Mouse (Mus musculus): ENCODE measurements around the gene Clmn. TPM values are rescaled to one million over a fixed set of nuclear protein-coding genes. Genes with fewer than 3 reads are reported as not detected.

Gene Clmn
- polyA plus RNA-seq, 1 experiment from 2014 or later, result 5.5 TPM

- H3K27ac ChIP-seq (replicated peaks), result no peak overlapping the region
- DNase-seq (ENCODE audit: low spot score), result no peak
- H3K4me2 ChIP-seq (replicated peaks; ENCODE audit: low read depth), result no peak overlapping the region
- 75% methylated on average over 7 of the region's 7 CpGs for WGBS
- no peak overlapping the region for H3K9ac ChIP-seq (ENCODE audit: low read length)
- ATAC-seq (ENCODE audit: low FRiP score, low TSS enrichment), result no peak
- no peak for TF ChIP-seq EP300 (optimal IDR thresholded peaks at IDR 0.05)
- no peak for TF ChIP-seq CTCF (IDR thresholded peaks at IDR 0.05; ENCODE audit: low read depth)
- H3K36me3 ChIP-seq (ENCODE audit: control insufficient read depth, insufficient read depth, low read length), result no peaks in the 10 kb centered on the region
- H3K4me3 ChIP-seq (ENCODE audit: low read depth, low read length), result no peak overlapping the region
- no peaks in the 10 kb centered on the region for H3K27me3 ChIP-seq (ENCODE audit: control insufficient read depth, insufficient read depth, low read length)
- no peaks in the 10 kb centered on the region for H3K4me1 ChIP-seq (replicated peaks; ENCODE audit: control insufficient read depth, insufficient read depth)
- no peaks in the 10 kb centered on the region for H3K9me3 ChIP-seq (ENCODE audit: control insufficient read depth, low read length)
These were observed 21.2 kb upstream of the Clmn start for GRCm38 (mm10) chr12:104886104-104886503.

- ATAC-seq (ENCODE audit: low FRiP score, low TSS enrichment) (peak; percentile 88), DNase-seq (ENCODE audit: low spot score) (peak; percentile 73)
- no peak overlapping the region for H3K4me2 ChIP-seq (replicated peaks; ENCODE audit: low read depth)
- H3K27me3 ChIP-seq (ENCODE audit: control insufficient read depth, insufficient read depth, low read length), result no peaks in the 10 kb centered on the region
- H3K4me1 ChIP-seq (replicated peaks; ENCODE audit: control insufficient read depth, insufficient read depth), result no peaks in the 10 kb centered on the region
- TF ChIP-seq EP300 (optimal IDR thresholded peaks at IDR 0.05) (no peak), CTCF (IDR thresholded peaks at IDR 0.05; ENCODE audit: low read depth) (no peak)
- no peak overlapping the region for H3K9ac ChIP-seq (ENCODE audit: low read length)
- 44% methylated on average over 5 of the region's 5 CpGs for WGBS
- no peaks in the 10 kb centered on the region for H3K36me3 ChIP-seq (ENCODE audit: control insufficient read depth, insufficient read depth, low read length)
- H3K9me3 ChIP-seq (ENCODE audit: control insufficient read depth, low read length), result no peaks in the 10 kb centered on the region
- peak overlapping the region; percentile 84 for H3K27ac ChIP-seq (replicated peaks)
- no peak overlapping the region for H3K4me3 ChIP-seq (ENCODE audit: low read depth, low read length)
These were observed 17.7 kb upstream of the Clmn start for GRCm38 (mm10) chr12:104882533-104882932.

- no peak overlapping the region for H3K4me2 ChIP-seq (replicated peaks; ENCODE audit: low read depth)
- H3K27ac ChIP-seq (replicated peaks), result peak overlapping the region; percentile 84
- H3K36me3 ChIP-seq (ENCODE audit: control insufficient read depth, insufficient read depth, low read length), result no peaks in the 10 kb centered on the region
- WGBS, result 44% methylated on average over 2 of the region's 2 CpGs
- DNase-seq (ENCODE audit: low spot score), result peak; percentile 72
- peak; percentile 90 for ATAC-seq (ENCODE audit: low FRiP score, low TSS enrichment)
- TF ChIP-seq CTCF (IDR thresholded peaks at IDR 0.05; ENCODE audit: low read depth) (no peak), EP300 (optimal IDR thresholded peaks at IDR 0.05) (no peak)
- H3K9me3 ChIP-seq (ENCODE audit: control insufficient read depth, low read length), result no peaks in the 10 kb centered on the region
- no peak overlapping the region for H3K9ac ChIP-seq (ENCODE audit: low read length)
- H3K4me3 ChIP-seq (ENCODE audit: low read depth, low read length), result no peak overlapping the region
- no peaks in the 10 kb centered on the region for H3K4me1 ChIP-seq (replicated peaks; ENCODE audit: control insufficient read depth, insufficient read depth)
- H3K27me3 ChIP-seq (ENCODE audit: control insufficient read depth, insufficient read depth, low read length), result no peaks in the 10 kb centered on the region
These were observed 17.2 kb upstream of the Clmn start for GRCm38 (mm10) chr12:104882061-104882460.

GRCm38 (mm10) chr12:104881518-104882060 is 16.7 kb upstream of the Clmn start:
- Histone ChIP-seq H3K27me3 (ENCODE audit: control insufficient read depth, insufficient read depth, low read length) (no peaks in the 10 kb centered on the region), H3K27ac (replicated peaks) (peak overlapping the region; percentile 84), H3K4me2 (replicated peaks; ENCODE audit: low read depth) (no peak overlapping the region), H3K36me3 (ENCODE audit: control insufficient read depth, insufficient read depth, low read length) (no peaks in the 10 kb centered on the region), H3K9me3 (ENCODE audit: control insufficient read depth, low read length) (no peaks in the 10 kb centered on the region), H3K9ac (ENCODE audit: low read length) (no peak overlapping the region), H3K4me1 (replicated peaks; ENCODE audit: control insufficient read depth, insufficient read depth) (no peaks in the 10 kb centered on the region), H3K4me3 (ENCODE audit: low read depth, low read length) (no peak overlapping the region)
- no peak for TF ChIP-seq CTCF (IDR thresholded peaks at IDR 0.05; ENCODE audit: low read depth)
- no peak for TF ChIP-seq EP300 (optimal IDR thresholded peaks at IDR 0.05)
- DNase-seq (ENCODE audit: low spot score) (peak; percentile 78), ATAC-seq (ENCODE audit: low FRiP score, low TSS enrichment) (peak; percentile 93)
- 49% methylated on average over 4 of the region's 4 CpGs for WGBS

GRCm38 (mm10) chr12:104880367-104880766 is 15.5 kb upstream of the Clmn start:
- 78% methylated on average over 12 of the region's 12 CpGs for WGBS
- Histone ChIP-seq H3K4me2 (replicated peaks; ENCODE audit: low read depth) (no peak overlapping the region), H3K27me3 (ENCODE audit: control insufficient read depth, insufficient read depth, low read length) (no peaks in the 10 kb centered on the region), H3K27ac (replicated peaks) (no peak overlapping the region), H3K36me3 (ENCODE audit: control insufficient read depth, insufficient read depth, low read length) (no peaks in the 10 kb centered on the region), H3K9ac (ENCODE audit: low read length) (no peak overlapping the region), H3K9me3 (ENCODE audit: control insufficient read depth, low read length) (no peaks in the 10 kb centered on the region), H3K4me3 (ENCODE audit: low read depth, low read length) (no peak overlapping the region), H3K4me1 (replicated peaks; ENCODE audit: control insufficient read depth, insufficient read depth) (no peaks in the 10 kb centered on the region)
- TF ChIP-seq CTCF (IDR thresholded peaks at IDR 0.05; ENCODE audit: low read depth) (no peak), EP300 (optimal IDR thresholded peaks at IDR 0.05) (no peak)
- ATAC-seq (ENCODE audit: low FRiP score, low TSS enrichment) (no peak), DNase-seq (ENCODE audit: low spot score) (no peak)

GRCm38 (mm10) chr12:104879577-104879989 is 14.7 kb upstream of the Clmn start:
- Histone ChIP-seq H3K27ac (replicated peaks) (no peak overlapping the region), H3K9ac (ENCODE audit: low read length) (no peak overlapping the region), H3K27me3 (ENCODE audit: control insufficient read depth, insufficient read depth, low read length) (no peaks in the 10 kb centered on the region), H3K36me3 (ENCODE audit: control insufficient read depth, insufficient read depth, low read length) (no peaks in the 10 kb centered on the region), H3K9me3 (ENCODE audit: control insufficient read depth, low read length) (no peaks in the 10 kb centered on the region), H3K4me2 (replicated peaks; ENCODE audit: low read depth) (no peak overlapping the region), H3K4me3 (ENCODE audit: low read depth, low read length) (no peak overlapping the region), H3K4me1 (replicated peaks; ENCODE audit: control insufficient read depth, insufficient read depth) (no peaks in the 10 kb centered on the region)
- DNase-seq (ENCODE audit: low spot score), result no peak
- WGBS, result 67% methylated on average over 10 of the region's 10 CpGs
- ATAC-seq (ENCODE audit: low FRiP score, low TSS enrichment), result no peak
- no peak for TF ChIP-seq CTCF (IDR thresholded peaks at IDR 0.05; ENCODE audit: low read depth)
- TF ChIP-seq EP300 (optimal IDR thresholded peaks at IDR 0.05), result no peak
